Mouse (Mus musculus): ENCODE data around the gene Prss43. TPM values are rescaled to one million over a fixed set of nuclear protein-coding genes. Genes with fewer than 3 reads are reported as not detected.

The Prss43 gene
- not detected in 2 replicates for polyA plus RNA-seq (2015; fragmentation: Nextera tagmentation; extraction: Ambion mirVana)

GRCm38 (mm10) chr9:110826390-110826789 lies at the start of gene Prss43:
TSS of gene Prss43 (plus strand) at chr9:110826690.
- H3K9me3 ChIP-seq (replicated peaks) = no peaks in the 10 kb centered on the region
- no peak within 1 kb of the TSS for H3K27ac ChIP-seq
- no peak within 1 kb of the TSS for H3K4me3 ChIP-seq
- H3K27me3 ChIP-seq = no peaks in the 10 kb centered on the region
- no peak within 1 kb of the TSS for H3K4me2 ChIP-seq
- no peaks in the 10 kb centered on the region for H3K36me3 ChIP-seq (ENCODE audit: poor library complexity, severe bottlenecking)
- 72% methylated on average over 3 of the region's 3 CpGs for WGBS
- no peak within 1 kb of the TSS for H3K9ac ChIP-seq
- H3K4me1 ChIP-seq = no peaks in the 10 kb centered on the region
- no peak for ATAC-seq

GRCm38 (mm10) chr9:110778100-110778499 lies 48.4 kb upstream of the Prss43 start:
- H3K9me3 ChIP-seq (replicated peaks) = no peaks in the 10 kb centered on the region
- H3K36me3 ChIP-seq (ENCODE audit: poor library complexity, severe bottlenecking) = no peaks in the 10 kb centered on the region
- H3K27me3 ChIP-seq = peaks cover 9% of the 10 kb centered on the region
- peaks cover 8% of the 10 kb centered on the region; the same call in 1 of the 2 replicates for H3K4me1 ChIP-seq
- WGBS = 85% methylated on average over 1 of the region's 1 CpGs
- H3K4me3 ChIP-seq = no peak overlapping the region
- no peak overlapping the region for H3K9ac ChIP-seq
- H3K27ac ChIP-seq = no peak overlapping the region
- ATAC-seq = no peak
- H3K4me2 ChIP-seq = no peak overlapping the region

GRCm38 (mm10) chr9:110778559-110778958 lies 47.9 kb upstream of the Prss43 start:
- no peak overlapping the region for H3K9ac ChIP-seq
- H3K4me3 ChIP-seq = no peak overlapping the region
- H3K9me3 ChIP-seq (replicated peaks) = no peaks in the 10 kb centered on the region
- H3K27ac ChIP-seq = no peak overlapping the region
- WGBS = 82% methylated on average over 7 of the region's 7 CpGs
- H3K36me3 ChIP-seq (ENCODE audit: poor library complexity, severe bottlenecking) = no peaks in the 10 kb centered on the region
- H3K4me2 ChIP-seq = no peak overlapping the region
- H3K27me3 ChIP-seq = peaks cover 9% of the 10 kb centered on the region
- H3K4me1 ChIP-seq = peaks cover 8% of the 10 kb centered on the region; the same call in 1 of the 2 replicates
- ATAC-seq = no peak

- 63% methylated on average over 5 of the region's 5 CpGs for WGBS
- Histone ChIP-seq H3K4me1 (peaks cover 8% of the 10 kb centered on the region; the same call in 1 of the 2 replicates), H3K36me3 (ENCODE audit: poor library complexity, severe bottlenecking) (no peaks in the 10 kb centered on the region), H3K4me2 (no peak overlapping the region), H3K9ac (no peak overlapping the region), H3K4me3 (no peak overlapping the region), H3K9me3 (replicated peaks) (no peaks in the 10 kb centered on the region), H3K27ac (no peak overlapping the region), H3K27me3 (peaks cover 9% of the 10 kb centered on the region)
- no peak for ATAC-seq
Measured at GRCm38 (mm10) chr9:110779242-110779913, 47.1 kb upstream of the Prss43 start.

GRCm38 (mm10) chr9:110781256-110781721 lies 45.2 kb upstream of the Prss43 start:
- H3K27me3 ChIP-seq = peaks cover 9% of the 10 kb centered on the region
- H3K9me3 ChIP-seq (replicated peaks) = no peaks in the 10 kb centered on the region
- no peaks in the 10 kb centered on the region for H3K36me3 ChIP-seq (ENCODE audit: poor library complexity, severe bottlenecking)
- H3K4me1 ChIP-seq = peaks cover 8% of the 10 kb centered on the region; the same call in 1 of the 2 replicates
- ATAC-seq = peak; percentile 97
- WGBS = under 1% methylated on average over 43 of the region's 43 CpGs
- H3K27ac ChIP-seq = peak overlapping the region; percentile 51; the same call in 1 of the 2 replicates
- H3K9ac ChIP-seq = peak overlapping the region; percentile 74
- peak overlapping the region; percentile 70 for H3K4me2 ChIP-seq
- peak overlapping the region; percentile 46 for H3K4me3 ChIP-seq

- Histone ChIP-seq H3K9ac (peak overlapping the region; percentile 74), H3K36me3 (ENCODE audit: poor library complexity, severe bottlenecking) (no peaks in the 10 kb centered on the region), H3K9me3 (replicated peaks) (no peaks in the 10 kb centered on the region), H3K27ac (peak overlapping the region; percentile 51; the same call in 1 of the 2 replicates), H3K27me3 (peaks cover 9% of the 10 kb centered on the region), H3K4me1 (peaks cover 8% of the 10 kb centered on the region; the same call in 1 of the 2 replicates), H3K4me3 (peak overlapping the region; percentile 46), H3K4me2 (peak overlapping the region; percentile 70)
- ATAC-seq = peak; percentile 59
- WGBS = under 1% methylated on average over 23 of the region's 23 CpGs
Measured at GRCm38 (mm10) chr9:110781731-110782130, 44.8 kb upstream of the Prss43 start.

GRCm38 (mm10) chr9:110783611-110784010 lies 42.9 kb upstream of the Prss43 start:
- H3K4me3 ChIP-seq = no peak overlapping the region
- no peak overlapping the region for H3K9ac ChIP-seq
- peaks cover 9% of the 10 kb centered on the region for H3K27me3 ChIP-seq
- H3K9me3 ChIP-seq (replicated peaks) = no peaks in the 10 kb centered on the region
- H3K4me2 ChIP-seq = no peak overlapping the region
- WGBS = 62% methylated on average over 1 of the region's 1 CpGs
- H3K36me3 ChIP-seq (ENCODE audit: poor library complexity, severe bottlenecking) = no peaks in the 10 kb centered on the region
- H3K27ac ChIP-seq = no peak overlapping the region
- no peak for ATAC-seq
- peaks cover 8% of the 10 kb centered on the region; the same call in 1 of the 2 replicates for H3K4me1 ChIP-seq

GRCm38 (mm10) chr9:110788169-110788568 lies 38.3 kb upstream of the Prss43 start:
- Histone ChIP-seq H3K27ac (no peak overlapping the region), H3K4me3 (no peak overlapping the region), H3K9me3 (replicated peaks) (no peaks in the 10 kb centered on the region), H3K36me3 (ENCODE audit: poor library complexity, severe bottlenecking) (no peaks in the 10 kb centered on the region), H3K4me1 (no peaks in the 10 kb centered on the region), H3K27me3 (no peaks in the 10 kb centered on the region), H3K9ac (no peak overlapping the region), H3K4me2 (no peak overlapping the region)
- 91% methylated on average over 3 of the region's 3 CpGs for WGBS
- ATAC-seq = no peak

- Histone ChIP-seq H3K27me3 (no peaks in the 10 kb centered on the region), H3K9ac (no peak overlapping the region), H3K27ac (no peak overlapping the region), H3K4me1 (no peaks in the 10 kb centered on the region), H3K36me3 (ENCODE audit: poor library complexity, severe bottlenecking) (no peaks in the 10 kb centered on the region), H3K4me3 (no peak overlapping the region), H3K9me3 (replicated peaks) (no peaks in the 10 kb centered on the region), H3K4me2 (no peak overlapping the region)
- WGBS = 77% methylated on average over 4 of the region's 4 CpGs
- ATAC-seq = no peak
Measured at GRCm38 (mm10) chr9:110790462-110790861, 36.0 kb upstream of the Prss43 start.

GRCm38 (mm10) chr9:110797013-110797412 lies 29.5 kb upstream of the Prss43 start:
- H3K27ac ChIP-seq = no peak overlapping the region
- H3K4me3 ChIP-seq = no peak overlapping the region
- WGBS = 89% methylated on average over 10 of the region's 10 CpGs
- H3K9me3 ChIP-seq (replicated peaks) = no peaks in the 10 kb centered on the region
- no peak overlapping the region for H3K9ac ChIP-seq
- H3K36me3 ChIP-seq (ENCODE audit: poor library complexity, severe bottlenecking) = no peaks in the 10 kb centered on the region
- H3K27me3 ChIP-seq = no peaks in the 10 kb centered on the region
- H3K4me1 ChIP-seq = no peaks in the 10 kb centered on the region
- no peak overlapping the region for H3K4me2 ChIP-seq
- no peak for ATAC-seq

GRCm38 (mm10) chr9:110797866-110798265 lies 28.6 kb upstream of the Prss43 start, which contains the start of gene Prss42:
TSS of gene Prss42 (plus strand) at chr9:110798166.
- 91% methylated on average over 14 of the region's 14 CpGs for WGBS
- no peak within 1 kb of the TSS for H3K4me3 ChIP-seq
- H3K4me1 ChIP-seq = no peaks in the 10 kb centered on the region
- no peak within 1 kb of the TSS for H3K27ac ChIP-seq
- no peaks in the 10 kb centered on the region for H3K36me3 ChIP-seq (ENCODE audit: poor library complexity, severe bottlenecking)
- no peak within 1 kb of the TSS for H3K4me2 ChIP-seq
- no peaks in the 10 kb centered on the region for H3K27me3 ChIP-seq
- no peaks in the 10 kb centered on the region for H3K9me3 ChIP-seq (replicated peaks)
- ATAC-seq = no peak
- no peak within 1 kb of the TSS for H3K9ac ChIP-seq

- Histone ChIP-seq H3K9me3 (replicated peaks) (no peaks in the 10 kb centered on the region), H3K4me2 (no peak overlapping the region), H3K27me3 (no peaks in the 10 kb centered on the region), H3K36me3 (ENCODE audit: poor library complexity, severe bottlenecking) (no peaks in the 10 kb centered on the region), H3K4me3 (no peak overlapping the region), H3K9ac (no peak overlapping the region), H3K27ac (no peak overlapping the region), H3K4me1 (no peaks in the 10 kb centered on the region)
- WGBS = 88% methylated on average over 8 of the region's 8 CpGs
- no peak for ATAC-seq
Measured at GRCm38 (mm10) chr9:110800834-110801479, 25.5 kb upstream of the Prss43 start.

Measured in forebrain, embryonic 13.5 days (tissue).